Mouse (Mus musculus): ENCODE results near the gene Map10. TPM values are rescaled to one million over a fixed set of nuclear protein-coding genes. Genes with fewer than 3 reads are reported as not detected.

The Map10 gene
- polyA plus RNA-seq (2014; fragmentation: Nextera tagmentation; extraction: Ambion mirVana), result 6.1 and 8.1 TPM in 2 replicates

DNA sequence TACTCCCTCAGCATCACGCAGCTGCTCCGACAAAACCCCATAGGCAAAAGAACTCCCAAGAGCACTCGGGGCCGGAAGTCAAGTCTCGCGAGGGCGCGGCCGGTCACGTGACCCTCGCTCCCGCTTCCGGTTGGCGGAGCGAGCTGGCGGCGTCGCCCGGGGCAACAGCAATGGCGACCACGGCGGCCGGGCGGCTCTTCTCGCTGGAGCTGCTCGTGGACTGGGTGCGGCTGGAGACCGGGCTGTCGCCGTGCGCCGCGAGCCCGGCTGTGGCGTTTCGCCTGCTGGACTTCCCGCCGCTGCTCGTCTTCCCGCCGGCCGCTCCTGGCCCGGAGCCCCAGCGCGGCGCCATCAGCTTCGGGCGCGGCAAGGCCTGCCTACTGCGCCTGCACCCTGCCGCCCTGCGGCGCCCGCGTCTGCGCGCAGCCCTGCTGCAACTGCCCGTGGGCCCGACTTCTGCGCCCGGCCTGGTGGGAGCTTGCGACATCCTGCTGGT is at the start of gene Map10:
TSS of gene Map10 (plus strand) at position 119 of the 496 bp plus-strand sequence.
- Histone ChIP-seq H3K27me3 (ENCODE audit: control insufficient read depth, insufficient read depth, low read length) (no peaks in the 10 kb centered on the region), H3K4me1 (ENCODE audit: control insufficient read depth, insufficient read depth, low read length) (peaks cover 21% of the 10 kb centered on the region), H3K4me2 (peak within 1 kb of the TSS; percentile 78), H3K36me3 (ENCODE audit: control insufficient read depth, insufficient read depth, low read length) (peaks cover 9% of the 10 kb centered on the region; the same call in 1 of the 2 replicates), H3K9me3 (replicated peaks; ENCODE audit: control insufficient read depth, low read length) (peaks cover 12% of the 10 kb centered on the region), H3K9ac (ENCODE audit: low read depth, low read length) (peak within 1 kb of the TSS; percentile 80), H3K4me3 (ENCODE audit: low read depth, low read length) (peak within 1 kb of the TSS; percentile 58), H3K27ac (ENCODE audit: low read depth, low read length) (no peak within 1 kb of the TSS)
- WGBS (ENCODE audit: insufficient replicate concordance), result 2% methylated on average over 62 of the region's 62 CpGs
- peak; percentile 76 for ATAC-seq (replicated peaks; ENCODE audit: insufficient number of reproducible peaks, low FRiP score, low TSS enrichment)

DNA sequence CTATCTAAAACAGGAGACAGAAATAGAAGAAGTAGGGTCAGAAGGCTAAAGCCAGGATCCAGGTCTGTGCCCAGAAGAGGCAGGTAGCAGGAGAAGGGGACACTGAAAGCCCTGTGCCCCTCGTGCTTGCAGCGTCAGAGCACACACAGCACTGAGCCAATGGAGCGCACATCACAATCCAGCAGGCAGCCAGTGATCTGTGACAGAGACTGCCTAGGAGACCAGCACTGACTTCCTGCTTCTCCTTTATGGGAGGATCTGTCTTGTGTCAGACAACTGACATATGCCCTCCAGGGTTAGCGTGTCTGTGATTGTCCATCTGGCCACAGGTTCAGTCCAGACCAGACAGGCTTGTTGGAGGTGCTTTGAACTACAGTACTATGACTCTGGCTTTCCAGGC is 49.3 kb upstream of the Map10 start:
- 21% methylated on average over 4 of the region's 4 CpGs for WGBS (ENCODE audit: insufficient replicate concordance)
- no peak overlapping the region for H3K4me2 ChIP-seq
- peaks cover 40% of the 10 kb centered on the region for H3K4me1 ChIP-seq (ENCODE audit: control insufficient read depth, insufficient read depth, low read length)
- no peak overlapping the region for H3K4me3 ChIP-seq (ENCODE audit: low read depth, low read length)
- H3K9ac ChIP-seq (ENCODE audit: low read depth, low read length), result no peak overlapping the region
- no peaks in the 10 kb centered on the region for H3K27me3 ChIP-seq (ENCODE audit: control insufficient read depth, insufficient read depth, low read length)
- no peaks in the 10 kb centered on the region for H3K36me3 ChIP-seq (ENCODE audit: control insufficient read depth, insufficient read depth, low read length)
- H3K9me3 ChIP-seq (replicated peaks; ENCODE audit: control insufficient read depth, low read length), result peaks cover 3% of the 10 kb centered on the region; the same call in 1 of the 2 replicates
- peak overlapping the region; percentile 32; the same call in 1 of the 2 replicates for H3K27ac ChIP-seq (ENCODE audit: low read depth, low read length)
- ATAC-seq (replicated peaks; ENCODE audit: insufficient number of reproducible peaks, low FRiP score, low TSS enrichment), result 0 out of 2 replicates have a peak, but pooled peaks have one; percentile 9

DNA sequence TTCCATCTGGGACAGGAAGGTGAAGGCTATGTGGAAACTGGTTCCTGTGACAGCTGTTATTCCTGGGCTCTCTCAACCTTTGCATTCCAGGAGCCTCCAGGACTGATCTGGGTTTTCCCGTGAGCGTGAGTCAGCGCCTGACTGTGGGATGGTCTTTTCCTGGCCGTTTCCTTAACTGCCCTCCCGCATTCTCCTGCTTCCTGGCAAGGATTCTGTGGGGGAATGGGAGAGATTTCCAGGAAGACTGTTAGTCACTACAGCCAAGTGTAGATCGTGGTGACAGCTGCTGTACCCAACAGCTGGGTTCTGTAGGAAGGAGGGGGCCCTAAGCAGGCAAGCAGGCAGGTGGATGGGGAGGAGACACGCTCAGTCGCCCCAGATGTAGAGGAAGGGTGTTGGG is 45.3 kb upstream of the Map10 start:
- Histone ChIP-seq H3K9me3 (replicated peaks; ENCODE audit: control insufficient read depth, low read length) (peaks cover 6% of the 10 kb centered on the region; the same call in 1 of the 2 replicates), H3K4me2 (no peak overlapping the region), H3K4me3 (ENCODE audit: low read depth, low read length) (no peak overlapping the region), H3K9ac (ENCODE audit: low read depth, low read length) (no peak overlapping the region), H3K27ac (ENCODE audit: low read depth, low read length) (peak overlapping the region; percentile 46; the same call in 1 of the 2 replicates), H3K36me3 (ENCODE audit: control insufficient read depth, insufficient read depth, low read length) (no peaks in the 10 kb centered on the region), H3K4me1 (ENCODE audit: control insufficient read depth, insufficient read depth, low read length) (peaks cover 24% of the 10 kb centered on the region), H3K27me3 (ENCODE audit: control insufficient read depth, insufficient read depth, low read length) (no peaks in the 10 kb centered on the region)
- 36% methylated on average over 8 of the region's 8 CpGs for WGBS (ENCODE audit: insufficient replicate concordance)
- ATAC-seq (replicated peaks; ENCODE audit: insufficient number of reproducible peaks, low FRiP score, low TSS enrichment), result no peak

DNA sequence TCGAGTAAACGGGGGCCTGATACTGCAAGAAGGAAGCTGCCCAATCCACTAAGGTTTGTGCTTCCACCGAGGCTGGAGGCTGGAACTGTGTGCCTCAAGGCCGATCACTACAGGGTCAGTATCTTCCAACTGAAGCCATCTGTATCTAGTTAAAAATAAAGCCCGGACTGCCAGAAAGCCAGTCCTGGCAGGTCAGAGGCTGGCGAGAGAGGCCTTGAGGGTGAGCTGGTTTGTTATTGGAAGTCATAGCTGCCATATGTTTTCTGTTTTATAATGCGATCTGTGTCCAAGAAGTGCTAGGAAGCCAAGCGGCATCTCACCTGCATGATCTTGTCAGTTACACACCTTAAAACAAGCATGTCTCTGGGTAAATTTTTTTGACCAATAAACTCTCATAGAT is 43.2 kb upstream of the Map10 start:
- H3K9me3 ChIP-seq (replicated peaks; ENCODE audit: control insufficient read depth, low read length), result peaks cover 6% of the 10 kb centered on the region; the same call in 1 of the 2 replicates
- H3K4me1 ChIP-seq (ENCODE audit: control insufficient read depth, insufficient read depth, low read length), result peaks cover 8% of the 10 kb centered on the region
- H3K36me3 ChIP-seq (ENCODE audit: control insufficient read depth, insufficient read depth, low read length), result no peaks in the 10 kb centered on the region
- WGBS (ENCODE audit: insufficient replicate concordance), result 86% methylated on average over 8 of the region's 8 CpGs
- H3K4me3 ChIP-seq (ENCODE audit: low read depth, low read length), result no peak overlapping the region
- H3K27me3 ChIP-seq (ENCODE audit: control insufficient read depth, insufficient read depth, low read length), result no peaks in the 10 kb centered on the region
- H3K9ac ChIP-seq (ENCODE audit: low read depth, low read length), result no peak overlapping the region
- H3K27ac ChIP-seq (ENCODE audit: low read depth, low read length), result no peak overlapping the region
- no peak overlapping the region for H3K4me2 ChIP-seq
- ATAC-seq (replicated peaks; ENCODE audit: insufficient number of reproducible peaks, low FRiP score, low TSS enrichment), result no peak

DNA sequence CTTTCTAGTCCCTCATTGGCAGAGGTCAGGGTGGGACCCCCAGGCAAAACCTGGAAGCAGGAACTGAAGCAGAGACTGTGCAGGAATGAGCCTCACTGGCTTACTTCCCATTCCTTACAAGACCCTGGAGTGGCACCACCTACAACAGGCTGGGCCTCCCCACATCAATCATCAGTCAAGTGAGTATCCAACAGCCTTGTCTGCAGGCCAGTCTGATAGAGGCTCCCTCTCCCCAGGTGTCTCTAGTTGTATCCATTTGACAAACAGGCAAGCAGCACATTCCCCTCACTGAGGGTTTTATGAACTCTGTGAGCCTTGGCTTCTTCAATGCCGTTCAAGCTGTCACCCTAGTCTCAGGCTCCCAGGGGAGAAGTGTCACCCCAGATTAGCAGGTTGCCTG is 40.8 kb upstream of the Map10 start:
- H3K4me2 ChIP-seq, result no peak overlapping the region
- no peak overlapping the region for H3K9ac ChIP-seq (ENCODE audit: low read depth, low read length)
- no peak overlapping the region for H3K4me3 ChIP-seq (ENCODE audit: low read depth, low read length)
- H3K27ac ChIP-seq (ENCODE audit: low read depth, low read length), result no peak overlapping the region
- 95% methylated on average over 1 of the region's 1 CpGs for WGBS (ENCODE audit: insufficient replicate concordance)
- H3K9me3 ChIP-seq (replicated peaks; ENCODE audit: control insufficient read depth, low read length), result peaks cover 6% of the 10 kb centered on the region; the same call in 1 of the 2 replicates
- no peak for ATAC-seq (replicated peaks; ENCODE audit: insufficient number of reproducible peaks, low FRiP score, low TSS enrichment)
- no peaks in the 10 kb centered on the region for H3K27me3 ChIP-seq (ENCODE audit: control insufficient read depth, insufficient read depth, low read length)
- no peaks in the 10 kb centered on the region for H3K36me3 ChIP-seq (ENCODE audit: control insufficient read depth, insufficient read depth, low read length)
- H3K4me1 ChIP-seq (ENCODE audit: control insufficient read depth, insufficient read depth, low read length), result peaks cover 8% of the 10 kb centered on the region

DNA sequence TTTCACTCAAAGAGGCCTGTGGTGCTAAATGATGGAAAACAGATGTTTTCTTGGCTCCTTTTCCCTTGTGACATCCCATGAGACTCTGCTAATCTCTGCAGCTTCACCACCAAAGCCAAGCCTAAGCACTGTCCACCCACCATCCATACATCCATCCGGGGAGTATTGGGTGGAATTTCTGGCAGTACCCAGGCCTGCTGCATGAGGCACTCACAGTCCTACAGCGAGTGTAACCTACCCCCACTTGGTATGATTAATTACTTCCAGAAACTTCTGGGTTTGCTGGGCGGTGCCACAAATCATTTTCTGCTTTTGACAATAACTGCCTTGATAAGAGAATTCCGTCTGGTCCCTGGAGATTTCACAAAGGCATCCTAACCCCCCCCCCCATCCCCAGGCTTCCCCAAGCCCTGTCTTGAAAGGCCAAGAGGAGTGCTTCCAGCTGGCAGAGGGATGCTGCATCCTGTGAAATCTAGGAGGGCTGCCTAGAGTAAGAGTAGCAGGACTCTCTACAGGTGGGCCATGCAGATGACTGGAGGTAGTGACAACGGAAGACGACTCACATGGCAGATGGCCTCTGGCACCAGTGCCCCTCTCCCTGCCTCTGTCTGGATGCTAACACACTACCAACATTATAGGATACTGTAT is 31.1 kb upstream of the Map10 start:
- no peaks in the 10 kb centered on the region for H3K4me1 ChIP-seq (ENCODE audit: control insufficient read depth, insufficient read depth, low read length)
- H3K9ac ChIP-seq (ENCODE audit: low read depth, low read length), result no peak overlapping the region
- no peak overlapping the region for H3K4me3 ChIP-seq (ENCODE audit: low read depth, low read length)
- H3K9me3 ChIP-seq (replicated peaks; ENCODE audit: control insufficient read depth, low read length), result 0 out of 2 replicates have a peak, but pooled peaks cover 2% of the 10 kb centered on the region
- H3K27me3 ChIP-seq (ENCODE audit: control insufficient read depth, insufficient read depth, low read length), result no peaks in the 10 kb centered on the region
- no peak overlapping the region for H3K27ac ChIP-seq (ENCODE audit: low read depth, low read length)
- no peak for ATAC-seq (replicated peaks; ENCODE audit: insufficient number of reproducible peaks, low FRiP score, low TSS enrichment)
- 66% methylated on average over 6 of the region's 6 CpGs for WGBS (ENCODE audit: insufficient replicate concordance)
- no peak overlapping the region for H3K4me2 ChIP-seq
- H3K36me3 ChIP-seq (ENCODE audit: control insufficient read depth, insufficient read depth, low read length), result no peaks in the 10 kb centered on the region

DNA sequence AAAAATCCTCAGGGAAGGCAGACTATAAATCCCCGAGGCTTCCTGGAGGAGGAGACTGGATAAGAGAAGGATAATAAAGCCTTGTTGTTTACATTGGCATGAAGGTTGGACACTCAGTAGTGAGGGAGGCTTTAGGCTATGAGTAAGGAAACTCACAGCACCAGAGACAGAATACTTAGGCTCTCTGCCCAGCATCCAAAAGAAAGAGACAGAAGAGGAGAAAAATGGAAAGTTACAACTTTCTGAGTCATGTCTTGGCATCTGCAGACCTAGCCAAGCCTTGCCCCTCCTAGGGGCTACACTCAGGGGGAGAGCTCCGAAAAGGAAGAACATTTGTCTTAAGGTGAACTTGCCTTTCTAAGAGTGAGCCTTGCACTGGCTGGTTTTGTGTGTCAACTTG is 30.0 kb upstream of the Map10 start:
- Histone ChIP-seq H3K9me3 (replicated peaks; ENCODE audit: control insufficient read depth, low read length) (0 out of 2 replicates have a peak, but pooled peaks cover 2% of the 10 kb centered on the region), H3K4me3 (ENCODE audit: low read depth, low read length) (no peak overlapping the region), H3K4me1 (ENCODE audit: control insufficient read depth, insufficient read depth, low read length) (no peaks in the 10 kb centered on the region), H3K9ac (ENCODE audit: low read depth, low read length) (no peak overlapping the region), H3K4me2 (no peak overlapping the region), H3K36me3 (ENCODE audit: control insufficient read depth, insufficient read depth, low read length) (no peaks in the 10 kb centered on the region), H3K27me3 (ENCODE audit: control insufficient read depth, insufficient read depth, low read length) (no peaks in the 10 kb centered on the region), H3K27ac (ENCODE audit: low read depth, low read length) (no peak overlapping the region)
- 78% methylated on average over 2 of the region's 2 CpGs for WGBS (ENCODE audit: insufficient replicate concordance)
- no peak for ATAC-seq (replicated peaks; ENCODE audit: insufficient number of reproducible peaks, low FRiP score, low TSS enrichment)

DNA sequence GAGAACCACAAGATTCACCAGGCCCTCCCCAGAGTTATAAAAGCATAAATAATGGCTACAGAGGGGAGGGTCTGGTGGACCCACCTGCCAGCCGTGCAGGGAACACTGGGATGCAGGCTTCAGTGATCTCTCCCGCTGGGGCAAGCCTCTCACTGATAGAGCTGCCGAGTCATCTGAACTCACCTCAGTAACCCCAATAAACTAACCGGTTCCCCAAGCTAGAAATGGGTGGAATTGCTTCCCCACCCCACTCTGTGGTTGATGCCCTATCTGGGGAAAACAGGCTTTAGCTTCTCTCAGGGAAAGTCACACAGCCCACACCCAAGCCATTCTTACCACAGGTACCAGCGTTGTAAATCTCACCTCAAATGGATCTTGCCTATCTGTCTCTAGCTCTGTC is 28.9 kb upstream of the Map10 start:
- 78% methylated on average over 5 of the region's 5 CpGs for WGBS (ENCODE audit: insufficient replicate concordance)
- 0 out of 2 replicates have a peak, but pooled peaks cover 2% of the 10 kb centered on the region for H3K9me3 ChIP-seq (replicated peaks; ENCODE audit: control insufficient read depth, low read length)
- no peak overlapping the region for H3K27ac ChIP-seq (ENCODE audit: low read depth, low read length)
- ATAC-seq (replicated peaks; ENCODE audit: insufficient number of reproducible peaks, low FRiP score, low TSS enrichment), result no peak
- no peaks in the 10 kb centered on the region for H3K27me3 ChIP-seq (ENCODE audit: control insufficient read depth, insufficient read depth, low read length)
- no peak overlapping the region for H3K4me2 ChIP-seq
- no peaks in the 10 kb centered on the region for H3K4me1 ChIP-seq (ENCODE audit: control insufficient read depth, insufficient read depth, low read length)
- H3K4me3 ChIP-seq (ENCODE audit: low read depth, low read length), result no peak overlapping the region
- no peaks in the 10 kb centered on the region for H3K36me3 ChIP-seq (ENCODE audit: control insufficient read depth, insufficient read depth, low read length)
- H3K9ac ChIP-seq (ENCODE audit: low read depth, low read length), result no peak overlapping the region

DNA sequence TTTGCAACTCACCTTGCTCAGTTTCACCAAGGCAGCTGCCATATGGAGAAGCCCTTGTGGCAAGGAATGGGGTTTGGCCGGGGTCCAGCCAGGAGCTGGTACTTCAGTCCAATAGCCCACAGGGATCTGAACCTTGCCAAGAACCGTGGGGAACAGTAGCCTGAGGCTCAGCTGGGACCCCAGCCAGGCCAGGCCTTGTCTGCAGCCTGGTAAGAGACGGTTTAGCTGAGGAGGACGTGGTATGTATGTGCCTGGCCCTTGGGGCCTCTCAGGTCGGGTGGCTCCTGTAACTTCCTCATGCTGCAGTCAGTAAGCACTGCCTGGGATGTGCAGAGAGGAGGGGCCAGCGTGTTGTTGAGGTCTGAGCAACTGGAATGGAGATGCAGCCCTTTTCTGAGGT is 27.8 kb upstream of the Map10 start:
- Histone ChIP-seq H3K4me2 (no peak overlapping the region), H3K4me1 (ENCODE audit: control insufficient read depth, insufficient read depth, low read length) (no peaks in the 10 kb centered on the region), H3K9me3 (replicated peaks; ENCODE audit: control insufficient read depth, low read length) (0 out of 2 replicates have a peak, but pooled peaks cover 2% of the 10 kb centered on the region), H3K36me3 (ENCODE audit: control insufficient read depth, insufficient read depth, low read length) (no peaks in the 10 kb centered on the region), H3K4me3 (ENCODE audit: low read depth, low read length) (no peak overlapping the region), H3K27ac (ENCODE audit: low read depth, low read length) (no peak overlapping the region), H3K9ac (ENCODE audit: low read depth, low read length) (no peak overlapping the region), H3K27me3 (ENCODE audit: control insufficient read depth, insufficient read depth, low read length) (no peaks in the 10 kb centered on the region)
- ATAC-seq (replicated peaks; ENCODE audit: insufficient number of reproducible peaks, low FRiP score, low TSS enrichment), result no peak
- WGBS (ENCODE audit: insufficient replicate concordance), result 59% methylated on average over 6 of the region's 6 CpGs

Measured in heart, embryonic 11.5 days (tissue).